Mouse (Mus musculus) neural tube, embryonic 13.5 days (tissue): ENCODE results near the gene Cracr2b. TPM values are rescaled to one million over a fixed set of nuclear protein-coding genes. Genes with fewer than 3 reads are reported as not detected.
A peak's percentile ranks its signal among the peaks of the same experiment; 100 is the strongest.

ENCODE experiments used
- ATAC-seq: fragments of 200-750 bp; cut with Nextera tagmentation; 2 replicates; pipeline ENCODE4 v1.8.0; 2017; ENCODE audit warnings: low read depth, mild to moderate bottlenecking, moderate TSS enrichment, moderate library complexity
- H3K27ac ChIP-seq: fragments of 300-500 bp; sonication (generic); replicated peaks from 2 replicates; pipeline ENCODE4 v1.5.1; 2015; ENCODE audit warnings: moderate library complexity, mild to moderate bottlenecking, inconsistent platforms
- H3K27me3 ChIP-seq: fragments of 300-500 bp; sonication (generic); 2 replicates; pipeline ENCODE4 v1.6.1; 2015; ENCODE audit warnings: mild to moderate bottlenecking, inconsistent platforms
- H3K36me3 ChIP-seq: fragments of 300-500 bp; sonication (generic); 2 replicates; pipeline ENCODE4 v1.6.1; 2015; ENCODE audit warnings: mild to moderate bottlenecking, inconsistent platforms
- H3K4me1 ChIP-seq: fragments of 300-500 bp; sonication (generic); replicated peaks from 2 replicates; pipeline ENCODE4 v1.6.1; 2015; ENCODE audit warnings: inconsistent platforms
- H3K4me2 ChIP-seq: fragments of 300-500 bp; sonication (generic); 2 replicates; pipeline ENCODE4 v1.6.1; 2015; ENCODE audit warnings: inconsistent platforms, mild to moderate bottlenecking, moderate library complexity
- H3K4me3 ChIP-seq: fragments of 300-500 bp; sonication (generic); 2 replicates; pipeline ENCODE4 v1.5.1; 2015; ENCODE audit warnings: mild to moderate bottlenecking, inconsistent platforms
- H3K9ac ChIP-seq: fragments of 300-500 bp; sonication (generic); 2 replicates; pipeline ENCODE4 v1.6.1; 2015; ENCODE audit warnings: moderate library complexity, mild to moderate bottlenecking, inconsistent platforms
- H3K9me3 ChIP-seq: fragments of 300-500 bp; sonication (generic); 2 replicates; pipeline ENCODE4 v1.6.1; 2016; ENCODE audit warnings: inconsistent platforms
- WGBS: fragments of 180-500 bp; shearing (Covaris S2); methylation state at CpG from one replicate; pipeline ENCODE4 v1.1.7; 2015; 5-methylcytosine and 5-hydroxymethylcytosine counted together
- polyA plus RNA-seq: library from polyadenylated mRNA; unstranded; fragments of >200 nt; fragmentation: Nextera tagmentation; extraction: Ambion mirVana; gene quantifications from 2 replicates; pipeline ENCODE4 v1.2.1, GENCODE M21; 2015

Cracr2b gene
- polyA plus RNA-seq, 1 experiment from 2014 or later, result 9.8 TPM

- Histone ChIP-seq H3K27me3 (peaks cover 29% of the 10 kb centered on the region), H3K4me1 (peaks cover 50% of the 10 kb centered on the region), H3K4me3 (peak overlapping the region; percentile 59), H3K9ac (peak overlapping the region; percentile 56), H3K9me3 (no peaks in the 10 kb centered on the region), H3K36me3 (peaks cover 14% of the 10 kb centered on the region), H3K4me2 (peak overlapping the region; percentile 94), H3K27ac (peak overlapping the region; percentile 70)
- 6% methylated on average over 15 of the region's 17 CpGs for WGBS
- peak; percentile 17; the same call in 1 of the 2 replicates for ATAC-seq
These were observed 15.5 kb downstream of the Cracr2b start for GRCm38 (mm10) chr7:141476226-141476980.

GRCm38 (mm10) chr7:141476981-141477370 is 16.1 kb downstream of the Cracr2b start:
- peak overlapping the region; percentile 56 for H3K9ac ChIP-seq
- H3K4me2 ChIP-seq, result peak overlapping the region; percentile 94
- peak overlapping the region; percentile 59; the same call in 1 of the 2 replicates for H3K4me3 ChIP-seq
- H3K4me1 ChIP-seq, result peaks cover 54% of the 10 kb centered on the region
- H3K27me3 ChIP-seq, result peaks cover 29% of the 10 kb centered on the region
- H3K9me3 ChIP-seq, result no peaks in the 10 kb centered on the region
- H3K27ac ChIP-seq, result peak overlapping the region; percentile 70
- H3K36me3 ChIP-seq, result peaks cover 10% of the 10 kb centered on the region
- ATAC-seq, result no peak
- 19% methylated on average over 7 of the region's 7 CpGs for WGBS

- H3K4me3 ChIP-seq, result no peak overlapping the region
- peaks cover 61% of the 10 kb centered on the region for H3K4me1 ChIP-seq
- H3K36me3 ChIP-seq, result peaks cover 2% of the 10 kb centered on the region
- H3K9ac ChIP-seq, result 0 out of 2 replicates have a peak overlapping the region, but pooled peaks have one; percentile 5
- WGBS, result 61% methylated on average over 4 of the region's 4 CpGs
- ATAC-seq, result no peak
- H3K27ac ChIP-seq, result peak overlapping the region; percentile 38; the same call in 1 of the 2 replicates
- no peaks in the 10 kb centered on the region for H3K9me3 ChIP-seq
- peak overlapping the region; percentile 94; the same call in 1 of the 2 replicates for H3K4me2 ChIP-seq
- H3K27me3 ChIP-seq, result peaks cover 31% of the 10 kb centered on the region
These were observed 16.8 kb downstream of the Cracr2b start for GRCm38 (mm10) chr7:141477578-141478269.

- Histone ChIP-seq H3K4me2 (no peak overlapping the region), H3K4me3 (no peak overlapping the region), H3K9ac (0 out of 2 replicates have a peak overlapping the region, but pooled peaks have one; percentile 17), H3K9me3 (no peaks in the 10 kb centered on the region), H3K36me3 (no peaks in the 10 kb centered on the region), H3K27ac (peak overlapping the region; percentile 38; the same call in 1 of the 2 replicates), H3K4me1 (peaks cover 66% of the 10 kb centered on the region), H3K27me3 (peaks cover 37% of the 10 kb centered on the region)
- WGBS, result 70% methylated on average over 5 of the region's 5 CpGs
- no peak for ATAC-seq
These were observed 17.4 kb downstream of the Cracr2b start for GRCm38 (mm10) chr7:141478270-141478748.

- Histone ChIP-seq H3K9ac (peak overlapping the region; percentile 80), H3K9me3 (no peaks in the 10 kb centered on the region), H3K4me1 (peaks cover 73% of the 10 kb centered on the region), H3K27me3 (peaks cover 38% of the 10 kb centered on the region), H3K4me3 (peak overlapping the region; percentile 62), H3K27ac (peak overlapping the region; percentile 62), H3K4me2 (peak overlapping the region; percentile 89), H3K36me3 (no peaks in the 10 kb centered on the region)
- 5% methylated on average over 10 of the region's 10 CpGs for WGBS
- peak; percentile 30 for ATAC-seq
These were observed 20.1 kb downstream of the Cracr2b start for GRCm38 (mm10) chr7:141480842-141481497.

- Histone ChIP-seq H3K27me3 (peaks cover 31% of the 10 kb centered on the region), H3K36me3 (no peaks in the 10 kb centered on the region), H3K9ac (peak overlapping the region; percentile 80), H3K4me3 (peak overlapping the region; percentile 62), H3K9me3 (no peaks in the 10 kb centered on the region), H3K4me1 (peaks cover 74% of the 10 kb centered on the region), H3K27ac (peak overlapping the region; percentile 78), H3K4me2 (peak overlapping the region; percentile 89)
- peak; percentile 64 for ATAC-seq
- 1% methylated on average over 81 of the region's 81 CpGs for WGBS
These were observed 20.9 kb downstream of the Cracr2b start for GRCm38 (mm10) chr7:141481498-141482401.

GRCm38 (mm10) chr7:141482531-141483024 is 21.7 kb downstream of the Cracr2b start:
- peak overlapping the region; percentile 62 for H3K4me3 ChIP-seq
- H3K9ac ChIP-seq, result peak overlapping the region; percentile 80
- peak; percentile 21 for ATAC-seq
- H3K4me2 ChIP-seq, result peak overlapping the region; percentile 89
- WGBS, result 8% methylated on average over 11 of the region's 11 CpGs
- H3K4me1 ChIP-seq, result peaks cover 74% of the 10 kb centered on the region
- peaks cover 23% of the 10 kb centered on the region for H3K27me3 ChIP-seq
- H3K9me3 ChIP-seq, result no peaks in the 10 kb centered on the region
- peak overlapping the region; percentile 78 for H3K27ac ChIP-seq
- no peaks in the 10 kb centered on the region for H3K36me3 ChIP-seq

- 67% methylated on average over 6 of the region's 6 CpGs for WGBS
- peaks cover 17% of the 10 kb centered on the region for H3K27me3 ChIP-seq
- peak overlapping the region; percentile 62 for H3K4me3 ChIP-seq
- H3K27ac ChIP-seq, result no peak overlapping the region
- peak overlapping the region; percentile 80 for H3K9ac ChIP-seq
- no peak for ATAC-seq
- H3K9me3 ChIP-seq, result no peaks in the 10 kb centered on the region
- no peaks in the 10 kb centered on the region for H3K36me3 ChIP-seq
- H3K4me1 ChIP-seq, result peaks cover 77% of the 10 kb centered on the region
- H3K4me2 ChIP-seq, result peak overlapping the region; percentile 89
These were observed 22.3 kb downstream of the Cracr2b start for GRCm38 (mm10) chr7:141483114-141483653.

- peak overlapping the region; percentile 89 for H3K4me2 ChIP-seq
- no peak for ATAC-seq
- H3K27ac ChIP-seq, result peak overlapping the region; percentile 59
- peaks cover 14% of the 10 kb centered on the region for H3K27me3 ChIP-seq
- H3K4me3 ChIP-seq, result no peak overlapping the region
- 60% methylated on average over 5 of the region's 5 CpGs for WGBS
- H3K9me3 ChIP-seq, result no peaks in the 10 kb centered on the region
- H3K36me3 ChIP-seq, result no peaks in the 10 kb centered on the region
- no peak overlapping the region for H3K9ac ChIP-seq
- peaks cover 77% of the 10 kb centered on the region for H3K4me1 ChIP-seq
These were observed 23.6 kb downstream of the Cracr2b start for GRCm38 (mm10) chr7:141484186-141485120.

- Histone ChIP-seq H3K9me3 (no peaks in the 10 kb centered on the region), H3K9ac (no peak overlapping the region), H3K27me3 (peaks cover 14% of the 10 kb centered on the region), H3K4me1 (peaks cover 76% of the 10 kb centered on the region), H3K36me3 (no peaks in the 10 kb centered on the region), H3K4me2 (no peak overlapping the region), H3K4me3 (no peak overlapping the region), H3K27ac (no peak overlapping the region)
- ATAC-seq, result no peak
- WGBS, result 86% methylated on average over 2 of the region's 2 CpGs
These were observed 24.3 kb downstream of the Cracr2b start for GRCm38 (mm10) chr7:141485186-141485585.
